Mouse (Mus musculus): ENCODE data around the gene 4931422A03Rik. TPM values are rescaled to one million over a fixed set of nuclear protein-coding genes. Genes with fewer than 3 reads are reported as not detected.

4931422A03Rik gene
- total and polyA plus RNA-seq, 3 experiments, result not detected

DNA sequence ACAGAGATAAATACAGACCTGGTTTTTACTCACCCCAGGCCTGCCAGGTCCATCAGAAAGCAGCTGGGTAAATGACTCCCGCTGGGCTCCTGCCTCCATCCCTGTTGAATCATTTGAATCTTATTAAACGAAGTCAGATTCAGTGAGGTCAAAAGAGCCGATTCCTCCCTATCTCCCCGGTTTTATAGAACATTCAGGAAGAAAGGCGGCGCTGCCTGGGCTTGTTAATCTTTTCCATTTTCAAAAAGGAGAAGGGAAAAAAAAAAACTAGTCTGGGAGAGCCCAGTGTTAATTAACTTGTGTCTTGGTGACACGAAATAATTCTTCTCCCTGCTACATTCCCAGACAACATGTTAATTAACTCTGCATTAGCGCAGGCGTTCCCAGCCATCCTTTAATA, 50.4 kb downstream of the 4931422A03Rik start:
- no peak overlapping the region for H3K9ac ChIP-seq (ENCODE audit: low read depth, low read length)
- no peaks in the 10 kb centered on the region for H3K4me1 ChIP-seq (ENCODE audit: control insufficient read depth, insufficient read depth, low read length)
- H3K79me2 ChIP-seq (replicated peaks; ENCODE audit: control insufficient read depth, insufficient read depth, low read length), result no peaks in the 10 kb centered on the region
- H3K36me3 ChIP-seq (ENCODE audit: control insufficient read depth, insufficient read depth, low read length), result no peaks in the 10 kb centered on the region
- H3K27me3 ChIP-seq (ENCODE audit: control insufficient read depth, insufficient read depth, low read length), result no peaks in the 10 kb centered on the region
- intact Hi-C loops (cut with DNase I), result loop anchor here (10.0 kb wide), 1 partner anchor 413 kb away; the partner anchor contains the start of gene Abtb2
- no peak for DNase-seq
- WGBS, result 77% methylated on average over 9 of the region's 9 CpGs
- no peak overlapping the region for H3K27ac ChIP-seq
- no peak for TF ChIP-seq POLR2A (IDR thresholded peaks at IDR 0.05; ENCODE audit: insufficient read depth, low read depth, low read length)
- no peak for TF ChIP-seq CTCF (IDR thresholded peaks at IDR 0.05)
- TF ChIP-seq EP300 (IDR thresholded peaks at IDR 0.05; ENCODE audit: insufficient read depth, low read depth, low read length), result no peak
- H3K4me3 ChIP-seq, result no peak overlapping the region

DNA sequence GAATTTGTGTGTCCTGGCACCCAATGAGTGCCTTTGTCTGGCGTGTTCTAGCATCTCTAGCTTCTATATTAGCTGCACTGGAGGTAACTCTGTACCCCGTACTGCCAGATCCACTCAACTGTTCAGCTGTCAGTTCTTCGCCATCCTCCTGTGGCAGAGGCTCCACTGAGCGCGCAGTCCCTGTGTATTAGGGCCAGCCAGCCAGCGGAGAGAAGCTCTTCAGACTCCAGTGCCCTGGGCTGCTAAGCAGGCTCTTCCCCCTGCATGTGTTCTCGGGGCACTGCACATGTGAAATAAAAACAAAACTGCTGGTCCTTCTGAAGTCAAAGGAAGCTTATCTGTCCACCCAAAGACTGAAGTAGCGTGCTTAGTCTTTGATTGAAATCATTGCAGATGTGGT, 50.9 kb downstream of the 4931422A03Rik start:
- Histone ChIP-seq H3K4me1 (ENCODE audit: control insufficient read depth, insufficient read depth, low read length) (no peaks in the 10 kb centered on the region), H3K27me3 (ENCODE audit: control insufficient read depth, insufficient read depth, low read length) (no peaks in the 10 kb centered on the region), H3K4me3 (no peak overlapping the region), H3K36me3 (ENCODE audit: control insufficient read depth, insufficient read depth, low read length) (no peaks in the 10 kb centered on the region), H3K9ac (ENCODE audit: low read depth, low read length) (no peak overlapping the region), H3K27ac (no peak overlapping the region), H3K79me2 (replicated peaks; ENCODE audit: control insufficient read depth, insufficient read depth, low read length) (no peaks in the 10 kb centered on the region)
- 82% methylated on average over 8 of the region's 8 CpGs for WGBS
- DNase-seq, result no peak
- intact Hi-C loops (cut with DNase I), result loop anchor here (10.0 kb wide), 1 partner anchor 412 kb away; the partner anchor contains the start of gene Abtb2
- no peak for TF ChIP-seq CTCF (IDR thresholded peaks at IDR 0.05)
- no peak for TF ChIP-seq EP300 (IDR thresholded peaks at IDR 0.05; ENCODE audit: insufficient read depth, low read depth, low read length)
- TF ChIP-seq POLR2A (IDR thresholded peaks at IDR 0.05; ENCODE audit: insufficient read depth, low read depth, low read length), result no peak

DNA sequence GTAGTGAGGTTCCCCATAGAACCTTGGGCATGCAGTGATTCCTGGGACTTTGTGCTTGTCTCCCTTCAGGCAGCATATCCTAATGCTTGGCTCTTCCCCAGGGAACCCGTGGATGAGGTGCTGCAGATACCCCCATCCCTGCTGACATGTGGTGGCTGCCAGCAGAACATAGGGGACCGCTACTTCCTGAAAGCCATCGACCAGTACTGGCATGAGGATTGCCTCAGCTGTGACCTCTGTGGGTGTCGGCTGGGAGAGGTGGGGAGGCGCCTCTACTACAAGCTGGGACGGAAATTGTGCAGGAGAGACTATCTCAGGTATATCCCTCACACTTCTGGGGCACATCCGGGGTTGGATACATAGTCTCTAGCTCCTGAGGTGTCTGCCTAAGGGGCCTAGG, 52.3 kb downstream of the 4931422A03Rik start:
- no peak for DNase-seq
- no peaks in the 10 kb centered on the region for H3K36me3 ChIP-seq (ENCODE audit: control insufficient read depth, insufficient read depth, low read length)
- no peaks in the 10 kb centered on the region for H3K27me3 ChIP-seq (ENCODE audit: control insufficient read depth, insufficient read depth, low read length)
- TF ChIP-seq EP300 (IDR thresholded peaks at IDR 0.05; ENCODE audit: insufficient read depth, low read depth, low read length) (no peak), POLR2A (IDR thresholded peaks at IDR 0.05; ENCODE audit: insufficient read depth, low read depth, low read length) (no peak), CTCF (IDR thresholded peaks at IDR 0.05) (no peak)
- 58% methylated on average over 7 of the region's 7 CpGs for WGBS
- no peaks in the 10 kb centered on the region for H3K79me2 ChIP-seq (replicated peaks; ENCODE audit: control insufficient read depth, insufficient read depth, low read length)
- intact Hi-C loops (cut with DNase I), result loop anchor here (10.0 kb wide), 1 partner anchor 411 kb away; the partner anchor contains the start of gene Abtb2
- no peaks in the 10 kb centered on the region; the same call in 1 of the 2 replicates for H3K4me1 ChIP-seq (ENCODE audit: control insufficient read depth, insufficient read depth, low read length)
- no peak overlapping the region for H3K4me3 ChIP-seq
- H3K27ac ChIP-seq, result no peak overlapping the region
- no peak overlapping the region for H3K9ac ChIP-seq (ENCODE audit: low read depth, low read length)

DNA sequence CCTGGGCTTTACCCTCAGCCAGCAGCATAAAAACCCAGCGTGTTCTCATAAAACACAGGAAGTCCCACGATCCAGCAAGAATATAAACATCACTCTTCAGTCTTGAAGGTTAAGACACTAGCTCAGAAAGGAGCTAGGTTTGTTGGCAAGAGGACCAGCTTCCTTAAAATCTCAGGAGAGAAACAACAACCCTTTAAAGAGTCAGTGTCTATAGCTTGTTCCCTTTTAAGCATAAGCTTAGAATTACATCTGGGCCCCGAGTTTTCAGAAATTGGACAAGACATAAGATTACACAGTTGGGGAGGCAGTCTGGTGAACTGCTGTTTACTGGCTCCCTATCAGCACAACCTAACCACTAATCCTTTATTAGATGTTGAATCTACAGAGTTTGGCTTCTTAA, 56.3 kb downstream of the 4931422A03Rik start:
- H3K9ac ChIP-seq (ENCODE audit: low read depth, low read length), result no peak overlapping the region
- H3K27ac ChIP-seq, result no peak overlapping the region; the same call in 1 of the 2 replicates

GRCm38 (mm10) chr2:103970791-103971649, 57.1 kb downstream of the 4931422A03Rik start:
- Histone ChIP-seq H3K79me2 (replicated peaks; ENCODE audit: control insufficient read depth, insufficient read depth, low read length) (no peaks in the 10 kb centered on the region), H3K4me1 (ENCODE audit: control insufficient read depth, insufficient read depth, low read length) (peaks cover 1% of the 10 kb centered on the region; the same call in 1 of the 2 replicates), H3K27ac (peak overlapping the region; percentile 94), H3K4me3 (peak overlapping the region; percentile 78), H3K36me3 (ENCODE audit: control insufficient read depth, insufficient read depth, low read length) (0 out of 2 replicates have a peak, but pooled peaks cover 2% of the 10 kb centered on the region), H3K9ac (ENCODE audit: low read depth, low read length) (peak overlapping the region; percentile 85), H3K27me3 (ENCODE audit: control insufficient read depth, insufficient read depth, low read length) (no peaks in the 10 kb centered on the region)
- TF ChIP-seq POLR2A (IDR thresholded peaks at IDR 0.05; ENCODE audit: insufficient read depth, low read depth, low read length) (no peak), EP300 (IDR thresholded peaks at IDR 0.05; ENCODE audit: insufficient read depth, low read depth, low read length) (no peak), CTCF (IDR thresholded peaks at IDR 0.05) (no peak)
- intact Hi-C loops (cut with DNase I), result loop anchor here (5.0 to 10.0 kb wide), 2 partner anchors 174 to 406 kb away; partner anchors contain the start of genes Abtb2 and Caprin1
- DNase-seq, result peak; percentile 31 to 47
- 10% methylated on average over 32 of the region's 32 CpGs for WGBS

More for the DNA sequence above, 56.3 kb downstream of the 4931422A03Rik start:
- 39% methylated on average over 3 of the region's 3 CpGs for WGBS
- H3K79me2 ChIP-seq (replicated peaks; ENCODE audit: control insufficient read depth, insufficient read depth, low read length), result no peaks in the 10 kb centered on the region
- TF ChIP-seq POLR2A (IDR thresholded peaks at IDR 0.05; ENCODE audit: insufficient read depth, low read depth, low read length) (no peak), EP300 (IDR thresholded peaks at IDR 0.05; ENCODE audit: insufficient read depth, low read depth, low read length) (no peak), CTCF (IDR thresholded peaks at IDR 0.05) (no peak)
- intact Hi-C loops (cut with DNase I), result loop anchor here (5.0 to 10.0 kb wide), 2 partner anchors 175 to 407 kb away; partner anchors contain the start of genes Abtb2 and Caprin1
- H3K36me3 ChIP-seq (ENCODE audit: control insufficient read depth, insufficient read depth, low read length), result 0 out of 2 replicates have a peak, but pooled peaks cover 2% of the 10 kb centered on the region
- peaks cover 1% of the 10 kb centered on the region; the same call in 1 of the 2 replicates for H3K4me1 ChIP-seq (ENCODE audit: control insufficient read depth, insufficient read depth, low read length)
- no peak for DNase-seq
- H3K4me3 ChIP-seq, result no peak overlapping the region
- H3K27me3 ChIP-seq (ENCODE audit: control insufficient read depth, insufficient read depth, low read length), result no peaks in the 10 kb centered on the region

Data from heart, adult 2 months (tissue).